40 mouse cellular contexts compared by ENCODE assay signal in the genomic region with DNA sequence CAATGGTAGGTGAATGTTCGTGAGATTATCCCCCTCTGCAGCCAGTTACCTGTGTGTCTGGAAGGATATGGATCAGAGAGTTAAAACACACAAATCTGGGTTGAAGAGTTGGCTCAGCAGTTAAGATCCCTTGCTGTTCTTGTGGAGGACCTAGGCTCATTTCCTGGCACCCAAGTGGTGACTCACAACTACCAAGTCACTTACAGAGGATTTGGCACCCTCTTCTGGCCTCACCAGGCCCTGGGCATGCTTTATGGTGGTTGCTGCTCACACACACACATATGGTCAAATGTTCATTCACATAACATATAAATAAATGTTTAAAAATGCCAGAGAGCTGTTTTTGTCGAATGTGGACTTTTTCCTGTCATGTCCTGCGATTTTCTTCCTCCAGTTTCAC. TPM values are rescaled to one million over a fixed set of nuclear protein-coding genes. Genes with fewer than 3 reads are reported as not detected.
"Had no signal": no experiment of that assay in that cellular context is flagged by ENCODE, and none has a peak within 500 bp of the region (broad histone marks: within the 10 kb centered on the region; RNA-seq: fewer than 3 reads in every experiment).

No protein-coding gene starts in this region.

- H3K27me3 ChIP-seq: heart, embryonic 13.5 days; heart, embryonic 15.5 days; hindbrain, embryonic 15.5 days had no signal

- ATAC-seq: hindbrain, postnatal 0 days; intestine, embryonic 16.5 days; liver, embryonic 12.5 days had no signal

- H3K9ac ChIP-seq: heart, embryonic 13.5 days; heart, embryonic 15.5 days; hindbrain, embryonic 13.5 days; hindbrain, embryonic 15.5 days; limb, embryonic 13.5 days; limb, embryonic 15.5 days; liver, embryonic 12.5 days; liver, embryonic 14.5 days had no signal

- DNase-seq: gastrocnemius, postnatal 14 days; gastrocnemius, postnatal 36 days; heart, adult 11 months; heart, adult 2 months; heart, postnatal 14 days; heart, postnatal 36 days; kidney, adult 11 months; kidney, adult 2 months; kidney, adult 9 months; kidney, postnatal 10 days; kidney, postnatal 25 days; kidney, postnatal 4 days; left cerebral cortex, postnatal 4 days had no signal

- H3K4me1 ChIP-seq: heart, embryonic 13.5 days; heart, embryonic 15.5 days; hindbrain, embryonic 13.5 days; hindbrain, embryonic 15.5 days; limb, embryonic 13.5 days; limb, embryonic 15.5 days; liver, embryonic 12.5 days had no signal

- H3K9me3 ChIP-seq: heart, embryonic 13.5 days; heart, embryonic 15.5 days; hindbrain, embryonic 13.5 days; hindbrain, embryonic 15.5 days; limb, embryonic 13.5 days; limb, embryonic 15.5 days; liver, embryonic 12.5 days had no signal

- H3K36me3 ChIP-seq: heart, embryonic 13.5 days; heart, embryonic 15.5 days; hindbrain, embryonic 13.5 days; hindbrain, embryonic 15.5 days; limb, embryonic 13.5 days; limb, embryonic 15.5 days; liver, embryonic 12.5 days had no signal

- H3K27ac ChIP-seq: heart, adult 2 months; heart, embryonic 13.5 days; heart, embryonic 15.5 days; hindbrain, embryonic 13.5 days; hindbrain, embryonic 15.5 days; hindbrain, postnatal 0 days; layer of hippocampus, adult 2 months; limb, embryonic 13.5 days; limb, embryonic 15.5 days; liver, embryonic 12.5 days; liver, embryonic 14.5 days had no signal

- H3K4me2 ChIP-seq: heart, embryonic 11.5 days; heart, embryonic 13.5 days; heart, embryonic 15.5 days; hindbrain, embryonic 13.5 days; hindbrain, embryonic 15.5 days; limb, embryonic 13.5 days; limb, embryonic 15.5 days; liver, embryonic 12.5 days had no signal

- H3K4me3 ChIP-seq: heart, adult 2 months; heart, embryonic 13.5 days; heart, embryonic 15.5 days; hindbrain, embryonic 13.5 days; hindbrain, embryonic 15.5 days; layer of hippocampus, adult 2 months; limb, embryonic 13.5 days; limb, embryonic 15.5 days; liver, embryonic 12.5 days had no signal

RNA-seq across cellular contexts. Expression of gene Esx1, which starts 39.1 kb away (rescaled TPM):
- total RNA-seq: gastrocnemius, adult 18-20 months; gastrocnemius, adult 8-10 months; gastrocnemius, postnatal 14 days; gastrocnemius, postnatal 36 days; heart, adult 2 months; heart, postnatal 14 days; heart, postnatal 36 days; hematopoietic stem cell, adult 5-6 weeks; hindbrain, postnatal 0 days; layer of hippocampus, adult 2 months; layer of hippocampus, postnatal 10 days; layer of hippocampus, postnatal 25 days; left cerebral cortex, adult 8-10 months; left cerebral cortex, postnatal 10 days; left cerebral cortex, postnatal 25 days; left cerebral cortex, postnatal 4 days; liver, adult 2 months had no signal
- polyA plus RNA-seq: gonadal fat pad, adult 2 months; heart, adult 2 months; heart, embryonic 11.5 days; heart, embryonic 13.5 days; heart, embryonic 15.5 days; heart, postnatal 0 days; hindbrain, embryonic 11.5 days; hindbrain, embryonic 13.5 days; hindbrain, embryonic 15.5 days; hindbrain, postnatal 0 days; intestine, embryonic 14.5 days; intestine, embryonic 16.5 days; kidney, adult 2 months; kidney, embryonic 16.5 days; limb, embryonic 11.5 days; limb, embryonic 13.5 days; limb, embryonic 15.5 days; liver, adult 2 months; liver, embryonic 12.5 days; liver, embryonic 14.5 days had no signal
